Mouse (Mus musculus): ENCODE results near the gene Pfn3. TPM values are rescaled to one million over a fixed set of nuclear protein-coding genes. Genes with fewer than 3 reads are reported as not detected.
"Not testable (repeated sequence)": the region's sequence is repeated elsewhere in the genome, so short reads cannot be mapped to it uniquely, and the experiment has no call there.

The Pfn3 gene
- polyA plus RNA-seq, 1 experiment from 2014 or later: not detected

- WGBS: 83% methylated on average over 6 of the region's 6 CpGs
- H3K27me3 ChIP-seq: no peaks in the 10 kb centered on the region
- ATAC-seq (ENCODE audit: low FRiP score): no peak
- H3K4me3 ChIP-seq (replicated peaks): peak overlapping the region; percentile 80
- H3K36me3 ChIP-seq (replicated peaks): peaks cover 28% of the 10 kb centered on the region
- peak overlapping the region; percentile 96 for H3K9ac ChIP-seq
- H3K4me2 ChIP-seq: peak overlapping the region; percentile 66
- H3K9me3 ChIP-seq: no peaks in the 10 kb centered on the region
- H3K27ac ChIP-seq: no peak overlapping the region
- peaks cover 28% of the 10 kb centered on the region for H3K4me1 ChIP-seq
Measured at GRCm38 (mm10) chr13:55446483-55447105, 31.6 kb upstream of the Pfn3 start.

- peak overlapping the region; percentile 94 for H3K27ac ChIP-seq
- 2% methylated on average over 57 of the region's 66 CpGs for WGBS
- no peak for ATAC-seq (ENCODE audit: low FRiP score)
Measured at GRCm38 (mm10) chr13:55445361-55446091, 30.5 kb upstream of the Pfn3 start.

GRCm38 (mm10) chr13:55444937-55445315, 29.9 kb upstream of the Pfn3 start, which contains the start of gene Grk6:
Gene Grk6 (plus strand): TSS chr13:55445072.
- H3K27me3 ChIP-seq: no peaks in the 10 kb centered on the region
- H3K9me3 ChIP-seq: no peaks in the 10 kb centered on the region
- peak; percentile 97 for ATAC-seq (ENCODE audit: low FRiP score)
- H3K9ac ChIP-seq: peak within 1 kb of the TSS; percentile 96
- peak within 1 kb of the TSS; percentile 94 for H3K27ac ChIP-seq
- under 1% methylated on average over 25 of the region's 35 CpGs for WGBS
- peaks cover 11% of the 10 kb centered on the region for H3K36me3 ChIP-seq (replicated peaks)
- H3K4me1 ChIP-seq: peaks cover 28% of the 10 kb centered on the region
- peak within 1 kb of the TSS; percentile 80 for H3K4me3 ChIP-seq (replicated peaks)
- H3K4me2 ChIP-seq: peak within 1 kb of the TSS; percentile 66

More at GRCm38 (mm10) chr13:55445361-55446091, 30.5 kb upstream of the Pfn3 start:
- peak overlapping the region; percentile 80 for H3K4me3 ChIP-seq (replicated peaks)
- H3K36me3 ChIP-seq (replicated peaks): peaks cover 17% of the 10 kb centered on the region
- peak overlapping the region; percentile 66 for H3K4me2 ChIP-seq
- H3K4me1 ChIP-seq: peaks cover 28% of the 10 kb centered on the region
- peak overlapping the region; percentile 96 for H3K9ac ChIP-seq
- no peaks in the 10 kb centered on the region for H3K27me3 ChIP-seq
- H3K9me3 ChIP-seq: no peaks in the 10 kb centered on the region

GRCm38 (mm10) chr13:55444286-55444936, 29.4 kb upstream of the Pfn3 start:
- H3K4me2 ChIP-seq: peak overlapping the region; percentile 66
- WGBS: under 1% methylated on average over 33 of the region's 33 CpGs
- H3K27ac ChIP-seq: peak overlapping the region; percentile 94
- H3K4me1 ChIP-seq: peaks cover 28% of the 10 kb centered on the region
- H3K36me3 ChIP-seq (replicated peaks): peaks cover 6% of the 10 kb centered on the region; the same call in 1 of the 2 replicates
- peak overlapping the region; percentile 61 for H3K9ac ChIP-seq
- ATAC-seq (ENCODE audit: low FRiP score): peak; percentile 70
- peak overlapping the region; percentile 80 for H3K4me3 ChIP-seq (replicated peaks)
- H3K27me3 ChIP-seq: no peaks in the 10 kb centered on the region
- H3K9me3 ChIP-seq: no peaks in the 10 kb centered on the region

GRCm38 (mm10) chr13:55443799-55444285, 28.8 kb upstream of the Pfn3 start:
- no peaks in the 10 kb centered on the region for H3K9me3 ChIP-seq
- H3K27ac ChIP-seq: no peak overlapping the region; the same call in 1 of the 2 replicates
- H3K4me1 ChIP-seq: peaks cover 28% of the 10 kb centered on the region
- no peak for ATAC-seq (ENCODE audit: low FRiP score)
- H3K4me2 ChIP-seq: peak overlapping the region; percentile 66
- H3K9ac ChIP-seq: peak overlapping the region; percentile 61
- H3K27me3 ChIP-seq: no peaks in the 10 kb centered on the region
- 0 out of 2 replicates have a peak, but pooled peaks cover under 1% of the 10 kb centered on the region for H3K36me3 ChIP-seq (replicated peaks)
- H3K4me3 ChIP-seq (replicated peaks): peak overlapping the region; percentile 80
- WGBS: 40% methylated on average over 9 of the region's 9 CpGs

- not testable (repeated sequence) for H3K4me1 ChIP-seq; H3K36me3 ChIP-seq (replicated peaks); H3K4me2 ChIP-seq; H3K9me3 ChIP-seq; H3K4me3 ChIP-seq (replicated peaks); H3K9ac ChIP-seq; H3K27me3 ChIP-seq; H3K27ac ChIP-seq; ATAC-seq (ENCODE audit: low FRiP score)
- WGBS: 86% methylated on average over 15 of the region's 15 CpGs
Measured at GRCm38 (mm10) chr13:55437111-55437629, 22.1 kb upstream of the Pfn3 start.

- no peaks in the 10 kb centered on the region for H3K4me1 ChIP-seq
- no peak overlapping the region for H3K4me3 ChIP-seq (replicated peaks)
- WGBS: 81% methylated on average over 10 of the region's 10 CpGs
- no peaks in the 10 kb centered on the region for H3K9me3 ChIP-seq
- H3K27ac ChIP-seq: no peak overlapping the region
- no peak overlapping the region for H3K9ac ChIP-seq
- ATAC-seq (ENCODE audit: low FRiP score): no peak
- H3K4me2 ChIP-seq: no peak overlapping the region
- no peaks in the 10 kb centered on the region for H3K27me3 ChIP-seq
- H3K36me3 ChIP-seq (replicated peaks): no peaks in the 10 kb centered on the region
Measured at GRCm38 (mm10) chr13:55431889-55432685, 17.1 kb upstream of the Pfn3 start.

GRCm38 (mm10) chr13:55430566-55430965, 15.5 kb upstream of the Pfn3 start:
- H3K4me2 ChIP-seq: no peak overlapping the region
- H3K9me3 ChIP-seq: no peaks in the 10 kb centered on the region
- ATAC-seq (ENCODE audit: low FRiP score): no peak
- H3K9ac ChIP-seq: no peak overlapping the region
- no peaks in the 10 kb centered on the region for H3K27me3 ChIP-seq
- no peak overlapping the region for H3K4me3 ChIP-seq (replicated peaks)
- 80% methylated on average over 2 of the region's 2 CpGs for WGBS
- H3K4me1 ChIP-seq: no peaks in the 10 kb centered on the region
- no peaks in the 10 kb centered on the region for H3K36me3 ChIP-seq (replicated peaks)
- H3K27ac ChIP-seq: no peak overlapping the region

- H3K9ac ChIP-seq: no peak overlapping the region
- no peak overlapping the region for H3K4me3 ChIP-seq (replicated peaks)
- no peak overlapping the region for H3K27ac ChIP-seq
- ATAC-seq (ENCODE audit: low FRiP score): no peak
- no peaks in the 10 kb centered on the region for H3K27me3 ChIP-seq
- no peak overlapping the region for H3K4me2 ChIP-seq
- H3K36me3 ChIP-seq (replicated peaks): no peaks in the 10 kb centered on the region
- no peaks in the 10 kb centered on the region for H3K9me3 ChIP-seq
- H3K4me1 ChIP-seq: no peaks in the 10 kb centered on the region
- WGBS: 78% methylated on average over 12 of the region's 12 CpGs
Measured at GRCm38 (mm10) chr13:55429226-55429888, 14.3 kb upstream of the Pfn3 start.

- H3K4me1 ChIP-seq: peaks cover 1% of the 10 kb centered on the region; the same call in 1 of the 2 replicates
- no peak within 1 kb of the TSS for H3K4me2 ChIP-seq
- no peak for ATAC-seq (ENCODE audit: low FRiP score)
- no peaks in the 10 kb centered on the region for H3K36me3 ChIP-seq (replicated peaks)
- H3K4me3 ChIP-seq (replicated peaks): no peak within 1 kb of the TSS
- 91% methylated on average over 10 of the region's 10 CpGs for WGBS
- H3K27me3 ChIP-seq: peaks cover 12% of the 10 kb centered on the region
- H3K9me3 ChIP-seq: no peaks in the 10 kb centered on the region
- no peak within 1 kb of the TSS for H3K27ac ChIP-seq
- H3K9ac ChIP-seq: no peak within 1 kb of the TSS
Measured at GRCm38 (mm10) chr13:55426613-55427012, 11.6 kb upstream of the Pfn3 start, which contains the start of gene F12. Gene F12 (minus strand): TSS chr13:55426793.
